Mouse (Mus musculus) urinary bladder, postnatal 25 days (tissue): ENCODE measurements around the gene Foxi3.

Experiments used
- DNase-seq: peaks from one replicate; pipeline ENCODE4 v3.0.0; 2022; ENCODE audit warnings: low spot score

The Foxi3 gene

GRCm38 (mm10) chr6:70956285-70956912 is at the start of gene Foxi3:
Gene Foxi3 (plus strand): TSS chr6:70956531.
- DNase-seq = peak; percentile 12

DNA sequence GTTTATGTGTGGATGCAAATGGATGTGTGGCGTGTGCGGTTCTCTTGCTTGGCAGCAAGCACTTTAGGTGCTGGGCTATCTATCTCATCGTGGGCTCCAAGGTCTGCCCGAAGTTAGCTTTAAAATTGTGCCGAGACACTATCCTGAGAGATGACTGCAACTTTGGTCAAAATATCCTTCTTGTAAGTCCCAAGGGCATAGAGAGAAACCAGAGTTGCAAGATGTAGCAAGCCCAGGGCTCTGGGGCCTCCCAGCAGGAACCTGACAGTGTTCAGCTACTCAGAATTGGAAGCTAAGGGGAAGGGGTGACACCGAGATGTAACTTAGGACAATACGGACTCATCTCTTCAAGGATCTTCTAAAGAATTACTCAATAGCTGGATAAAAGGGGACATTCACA is 46.8 kb upstream of the Foxi3 start:
- DNase-seq = no peak

GRCm38 (mm10) chr6:70910285-70910684 is 46.0 kb upstream of the Foxi3 start:
- no peak for DNase-seq

- no peak for DNase-seq
Measured at GRCm38 (mm10) chr6:70911668-70912395, 44.5 kb upstream of the Foxi3 start.

GRCm38 (mm10) chr6:70912396-70912765 is 44.0 kb upstream of the Foxi3 start:
- no peak for DNase-seq

- no peak for DNase-seq
Measured at GRCm38 (mm10) chr6:70918827-70919226, 37.5 kb upstream of the Foxi3 start, which contains the start of gene Tex37. Gene Tex37 (minus strand): TSS chr6:70918927.

- peak; percentile 17 for DNase-seq
Measured at GRCm38 (mm10) chr6:70921274-70922074, 34.9 kb upstream of the Foxi3 start.

GRCm38 (mm10) chr6:70931801-70932200 is 24.5 kb upstream of the Foxi3 start:
- no peak for DNase-seq

DNA sequence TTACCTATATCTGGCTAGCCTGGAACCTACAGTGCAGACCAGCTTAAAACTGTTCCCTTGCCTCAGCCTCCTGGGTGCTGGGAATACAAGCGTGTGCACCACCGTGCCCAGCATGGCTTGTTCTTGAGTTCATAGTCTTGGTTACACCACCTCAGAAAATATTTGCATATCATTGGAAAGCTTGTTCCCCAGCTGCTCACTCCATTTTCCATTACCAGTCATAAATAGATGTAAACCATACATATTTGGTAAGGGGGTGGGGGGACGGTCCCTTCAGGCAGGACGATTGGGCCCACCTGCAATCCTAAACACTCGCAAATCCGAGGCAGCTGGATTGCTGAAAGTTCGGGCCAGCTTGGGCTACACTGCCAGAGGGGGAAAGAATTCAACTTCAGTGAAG is 3.1 kb upstream of the Foxi3 start:
- no peak for DNase-seq

DNA sequence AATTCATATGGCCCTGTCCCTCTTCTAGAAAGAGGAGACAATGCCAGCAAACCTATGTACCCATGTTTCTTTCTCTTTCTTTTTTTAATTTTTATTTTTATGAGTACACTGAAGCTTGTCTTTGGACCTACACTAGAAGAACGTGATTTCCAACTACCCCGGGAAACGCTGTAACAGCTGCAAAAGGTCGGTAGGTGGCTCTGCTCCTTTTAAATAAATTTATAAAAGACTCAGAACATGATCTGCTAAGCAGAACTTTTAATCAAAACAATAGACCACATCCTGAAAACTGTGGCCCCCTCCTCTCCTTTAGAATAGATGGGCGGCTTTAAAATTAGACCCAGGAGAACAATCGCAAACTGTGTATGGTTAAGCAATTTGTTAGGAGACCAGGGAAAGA is 2.3 kb upstream of the Foxi3 start:
- no peak for DNase-seq

DNA sequence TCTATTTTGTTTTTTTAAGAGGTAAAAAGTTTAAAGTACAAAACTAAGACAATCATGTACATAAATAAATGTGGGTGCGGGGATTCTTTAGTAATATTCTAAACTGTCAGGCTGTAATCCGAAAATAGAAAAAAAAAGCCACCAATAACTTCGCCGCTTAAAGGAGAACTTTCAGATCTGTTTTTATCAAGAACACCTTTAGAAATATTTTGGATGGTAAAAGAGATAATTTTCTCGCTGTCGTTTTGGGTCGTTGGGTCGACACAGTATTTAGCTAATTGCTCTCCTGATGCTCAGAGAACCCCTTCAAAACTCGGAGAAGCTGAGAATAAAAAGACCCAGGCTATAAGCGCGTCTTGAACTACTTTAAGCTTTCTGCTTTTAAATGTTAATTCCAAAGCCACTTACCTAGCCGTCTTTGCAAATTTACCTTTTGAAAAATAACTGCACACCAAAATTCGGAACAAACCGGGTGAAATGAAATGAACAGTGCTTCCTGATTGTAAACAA is 985 bp upstream of the Foxi3 start:
- DNase-seq = no peak

DNA sequence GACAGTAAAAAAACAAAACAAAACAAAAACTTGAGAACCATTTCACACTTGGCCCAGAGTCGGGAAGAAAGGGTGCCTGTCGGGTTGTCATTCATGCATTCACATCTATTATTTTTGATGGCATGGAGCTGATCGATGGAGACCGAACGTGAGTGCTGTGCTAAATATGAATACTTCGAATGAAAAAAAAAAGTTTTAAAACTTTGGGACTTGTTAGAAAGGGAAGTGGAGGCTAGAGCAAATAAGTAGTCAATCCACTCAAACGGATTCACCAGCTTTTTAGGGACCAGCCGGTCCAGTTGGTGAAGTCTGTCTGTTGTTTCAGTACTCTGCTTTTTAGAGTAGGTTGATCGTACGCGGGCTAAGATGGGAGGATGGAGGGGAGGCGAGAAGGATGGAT is 490 bp upstream of the Foxi3 start:
- no peak for DNase-seq

- DNase-seq = no peak
Measured at GRCm38 (mm10) chr6:70956936-70957335, 605 bp downstream of the Foxi3 start.

GRCm38 (mm10) chr6:70957341-70957940 is 1.1 kb downstream of the Foxi3 start:
- no peak for DNase-seq

DNA sequence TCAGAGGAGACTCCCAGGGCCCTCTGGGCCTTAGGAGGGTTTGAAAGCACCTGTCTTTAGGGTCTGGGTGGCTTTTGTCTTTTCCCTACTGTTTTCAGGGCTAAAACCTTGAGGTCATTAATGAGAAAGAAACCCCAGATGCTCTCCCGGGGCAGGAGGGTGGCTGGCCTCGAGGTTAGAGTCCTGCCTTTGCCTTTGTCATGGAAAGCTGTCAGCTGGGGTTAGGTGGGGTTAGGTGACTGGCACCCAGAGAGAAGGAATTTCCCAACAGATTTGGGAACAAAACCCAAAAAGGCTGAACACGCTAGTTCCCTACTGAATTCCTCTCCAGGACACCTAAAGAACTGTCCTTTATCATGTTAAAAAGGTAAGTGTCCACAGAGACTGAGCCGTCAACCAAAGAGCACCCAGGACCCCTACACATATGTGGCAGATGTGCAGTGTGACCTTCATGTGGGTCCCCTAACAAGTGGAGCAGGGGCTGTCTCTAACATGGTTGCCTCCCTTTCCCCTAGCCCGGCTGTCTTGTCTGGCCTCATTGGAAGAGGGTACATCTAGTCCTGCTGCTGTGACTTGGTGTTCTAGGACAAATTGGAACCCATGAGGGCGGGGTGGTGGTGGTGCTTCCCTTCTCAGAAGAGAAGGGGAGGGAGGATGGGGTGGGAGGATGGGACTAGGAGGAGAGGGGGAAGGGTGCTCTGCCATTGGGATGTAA is 7.9 kb downstream of the Foxi3 start:
- DNase-seq = no peak

- no peak for DNase-seq
Measured at GRCm38 (mm10) chr6:70965694-70966093, 9.4 kb downstream of the Foxi3 start.

DNA sequence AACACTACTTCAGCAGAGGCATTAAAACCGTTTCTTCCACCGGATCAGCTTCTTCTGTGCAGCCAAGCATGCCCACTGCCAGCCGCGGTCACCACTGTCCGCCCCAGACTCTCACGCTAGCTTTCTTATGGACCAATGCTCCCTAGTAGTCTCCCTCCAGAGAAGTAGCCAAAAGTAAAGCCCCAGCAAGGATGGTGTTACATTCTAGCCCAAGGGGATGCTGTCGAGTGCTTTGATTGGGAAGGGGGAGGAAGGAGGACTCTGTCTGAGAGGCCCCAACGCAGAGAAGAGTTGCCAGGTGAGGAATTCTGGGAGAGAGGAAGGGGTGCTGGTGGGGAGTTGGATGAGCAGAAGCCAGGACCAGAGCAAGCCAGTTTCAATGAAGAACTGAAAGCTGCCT is 11.1 kb downstream of the Foxi3 start:
- no peak for DNase-seq

DNA sequence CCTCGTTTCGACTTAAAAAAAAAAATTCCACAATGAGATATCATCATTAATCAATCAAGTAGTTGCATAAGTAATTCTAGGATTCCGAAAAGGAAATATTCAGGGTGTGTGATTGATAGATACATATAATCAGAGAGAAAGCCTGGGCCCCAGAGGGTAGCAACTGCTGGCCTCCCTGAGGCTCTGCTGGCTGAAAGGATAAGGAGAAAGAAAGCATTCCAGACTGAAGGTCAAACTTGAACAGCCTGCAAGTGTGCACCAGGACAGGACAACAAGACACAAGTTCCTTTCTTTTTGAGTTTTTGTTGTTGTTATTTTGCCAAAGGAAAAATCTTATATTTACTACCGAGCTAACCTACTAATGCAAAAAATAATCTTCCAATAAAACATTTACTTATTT is 12.0 kb downstream of the Foxi3 start:
- no peak for DNase-seq

DNA sequence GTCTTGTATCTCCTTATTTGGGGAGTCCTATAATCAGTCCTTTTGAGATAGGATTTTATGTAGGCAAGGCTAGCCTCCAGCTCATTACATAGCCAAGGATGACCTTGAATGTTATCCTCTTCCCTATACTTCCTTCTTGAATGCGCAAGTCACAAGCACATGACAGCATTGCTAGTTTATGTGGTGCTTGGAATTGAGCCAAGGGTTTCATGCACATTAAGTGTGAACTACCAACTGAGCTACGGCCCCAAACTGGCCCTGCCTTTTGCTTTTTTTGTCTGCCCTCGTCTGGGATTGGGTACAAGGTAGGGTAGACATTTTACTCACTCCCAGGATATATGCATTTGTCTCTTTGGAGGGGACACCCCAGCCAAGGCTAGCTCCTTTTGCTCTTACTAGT is 16.7 kb downstream of the Foxi3 start:
- DNase-seq = no peak

GRCm38 (mm10) chr6:70981036-70981435 is 24.7 kb downstream of the Foxi3 start:
- DNase-seq = no peak

DNA sequence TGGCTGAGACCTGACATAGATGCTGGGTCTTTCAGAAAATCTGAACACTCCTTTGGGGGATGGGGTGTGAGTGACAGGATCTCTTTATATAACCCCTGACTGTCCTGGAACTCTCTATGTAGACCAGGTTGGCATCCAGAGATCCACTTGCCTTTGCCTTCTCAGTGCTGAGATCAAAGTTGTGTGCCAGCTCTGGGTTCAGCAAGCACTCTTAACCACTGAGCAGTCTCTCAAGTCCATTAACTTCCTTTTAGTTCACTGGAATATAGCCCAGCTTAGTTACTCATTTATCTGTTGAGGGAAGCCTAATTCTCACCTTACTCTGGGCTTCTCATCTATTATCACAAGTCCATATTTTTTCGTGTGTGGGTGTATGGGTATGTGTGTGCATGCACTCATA is 26.1 kb downstream of the Foxi3 start:
- no peak for DNase-seq

DNA sequence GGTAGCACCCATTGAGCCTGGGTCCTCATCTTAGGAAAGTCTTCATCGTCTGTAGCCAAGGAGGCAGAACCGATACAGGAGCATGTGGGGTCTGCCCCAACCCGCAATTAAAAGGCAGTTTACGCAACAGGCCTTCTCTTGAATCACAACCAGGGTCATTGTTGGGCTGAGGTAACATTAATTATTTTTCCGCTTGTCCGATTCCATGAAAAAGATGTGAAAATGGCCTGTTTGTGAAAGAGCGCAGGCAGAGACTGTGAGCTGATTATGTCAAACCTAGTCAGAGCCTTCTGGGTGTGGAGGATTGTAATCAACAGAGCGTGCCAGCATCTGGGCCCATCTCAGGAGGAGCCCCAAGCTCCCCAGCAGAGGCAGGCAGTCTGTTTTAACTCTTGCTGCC is 30.4 kb downstream of the Foxi3 start:
- DNase-seq = no peak
